Mouse (Mus musculus) layer of hippocampus, adult 2 months (tissue): ENCODE measurements around the gene Vash2. TPM values are rescaled to one million over a fixed set of nuclear protein-coding genes. Genes with fewer than 3 reads are reported as not detected.

ENCODE experiments used
- DNase-seq, 2 experiments: peaks; one replicate each; pipeline ENCODE4 v3.0.0; 2022; ENCODE audit warnings: low spot score in 2 of 2
- H3K27ac ChIP-seq: fragments of 200-600 bp; 2 replicates; pipeline ENCODE4 v1.8.1; 2022
- H3K4me3 ChIP-seq: fragments of 200-600 bp; 2 replicates; pipeline ENCODE4 v1.8.1; 2022; ENCODE audit warnings: mild to moderate bottlenecking
- CTCF ChIP-seq: fragments of 200-600 bp; conservative IDR thresholded peaks from 2 replicates; pipeline ENCODE4 v1.8.1; 2022; ENCODE audit warnings: antibody characterized with exemption, mild to moderate bottlenecking, moderate library complexity
- total RNA-seq, 2 experiments: library from RNA; stranded (reverse); gene quantifications; 2 replicates each; pipeline ENCODE4 v1.2.3; 2021

Gene Vash2
- total RNA-seq, 2 experiments from 2014 or later: 1.6 to 1.7 TPM

DNA sequence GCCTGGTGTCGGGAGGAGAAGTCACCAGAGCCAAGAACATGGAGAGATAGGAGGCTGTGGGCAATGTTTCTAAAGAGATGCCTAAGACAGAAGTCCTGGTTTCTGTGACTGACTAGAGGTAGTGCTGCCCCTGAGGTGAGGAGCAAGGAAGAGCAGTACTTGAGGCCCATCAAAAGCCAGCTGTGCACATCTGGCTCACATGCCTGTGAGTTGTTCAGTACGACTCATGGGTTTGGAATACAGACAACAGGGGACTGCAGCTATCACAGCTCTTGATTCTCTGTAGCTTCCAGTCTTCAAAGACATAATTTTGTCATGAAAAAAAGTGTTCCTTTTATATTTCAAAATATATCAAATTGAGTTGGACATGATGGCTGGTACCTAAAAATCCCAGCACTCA is 78.0 kb downstream of the Vash2 start:
- Histone ChIP-seq H3K27ac (no peak overlapping the region), H3K4me3 (no peak overlapping the region)
- TF ChIP-seq CTCF: no peak
- no peak for DNase-seq

- TF ChIP-seq CTCF: no peak
- no peak for DNase-seq
- H3K27ac ChIP-seq: no peak overlapping the region
- no peak overlapping the region for H3K4me3 ChIP-seq
Observed at GRCm38 (mm10) chr1:190898899-190899575, 80.1 kb downstream of the Vash2 start.

DNA sequence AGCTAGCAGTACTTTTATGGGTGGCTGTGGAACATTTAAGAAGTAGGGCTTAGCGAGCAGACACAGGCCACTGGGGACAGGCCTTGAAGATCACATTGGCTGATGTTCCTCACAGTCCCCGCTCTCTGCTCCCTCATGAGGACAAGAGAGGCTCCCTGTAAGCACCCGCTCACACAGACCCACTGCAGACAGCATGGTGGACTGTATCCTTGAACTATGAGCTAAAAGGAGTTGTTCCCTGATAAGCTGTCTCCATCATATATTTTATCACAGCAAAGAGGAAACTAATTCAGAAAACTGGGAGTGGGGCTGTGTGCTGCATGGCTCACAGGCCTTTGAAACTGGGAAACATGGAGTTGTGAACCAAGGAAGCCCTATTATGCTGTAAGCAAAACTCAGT is 80.9 kb downstream of the Vash2 start:
- no peak for TF ChIP-seq CTCF
- H3K4me3 ChIP-seq: no peak overlapping the region
- DNase-seq: no peak
- H3K27ac ChIP-seq: no peak overlapping the region

Other genes with a start within 250 kb of the Vash2 start
- 10 to 100 TPM; 83.7 to 85.8 TPM for gene Rps6kc1, start 67.5 kb downstream of the Vash2 start, total RNA-seq
- 10 to 100 TPM; 53.1 to 60.0 TPM for gene Angel2, start 54.2 kb downstream of the Vash2 start, total RNA-seq
- 10 to 100 TPM; 16.9 to 18.9 TPM for gene Flvcr1, start 46.9 kb upstream of the Vash2 start, total RNA-seq
- gene Spata45, start 57.3 kb upstream of the Vash2 start, total RNA-seq: not detected
- 10 to 100 TPM; 38.4 to 48.7 TPM for gene Tatdn3, start 83.6 kb upstream of the Vash2 start, total RNA-seq
- gene Nsl1, start 83.7 kb upstream of the Vash2 start, total RNA-seq: 1 to 10 TPM in 1 of 2 experiments, under 1 TPM in 1; 0.87 to 1.3 TPM
- gene Batf3, start 118.6 kb upstream of the Vash2 start, total RNA-seq: 1 to 10 TPM in 1 of 2 experiments, under 1 TPM in 1; 0.98 to 1.7 TPM
- not detected for gene Fam71a, start 185.5 kb upstream of the Vash2 start, total RNA-seq
- gene Atf3, start 238.7 kb upstream of the Vash2 start, total RNA-seq: under 1 TPM; 0.52 to 0.67 TPM